Mouse (Mus musculus): ENCODE data around the gene Fndc7. TPM values are rescaled to one million over a fixed set of nuclear protein-coding genes. Genes with fewer than 3 reads are reported as not detected.

Fndc7 gene
- polyA plus RNA-seq, 1 experiment from 2014 or later: 0.34 TPM

GRCm38 (mm10) chr3:108810747-108811263 lies 79.0 kb downstream of the Fndc7 start:
- WGBS: 84% methylated on average over 4 of the region's 4 CpGs

GRCm38 (mm10) chr3:108805622-108806021 lies 84.2 kb downstream of the Fndc7 start:
- DNase-seq (ENCODE audit: low spot score): no peak
- WGBS: 85% methylated on average over 5 of the region's 5 CpGs
- no peaks in the 10 kb centered on the region for H3K27me3 ChIP-seq (replicated peaks; ENCODE audit: low read depth, poor library complexity, severe bottlenecking)
- peaks cover 58% of the 10 kb centered on the region for H3K36me3 ChIP-seq (replicated peaks)
- H3K4me1 ChIP-seq: peaks cover 8% of the 10 kb centered on the region; the same call in 1 of the 2 replicates
- H3K9me3 ChIP-seq: no peaks in the 10 kb centered on the region
- H3K4me3 ChIP-seq: no peak overlapping the region
- no peak overlapping the region for H3K27ac ChIP-seq (replicated peaks)

More at GRCm38 (mm10) chr3:108810747-108811263, 79.0 kb downstream of the Fndc7 start:
- no peak overlapping the region for H3K27ac ChIP-seq (replicated peaks)
- DNase-seq (ENCODE audit: low spot score): no peak
- H3K4me1 ChIP-seq: no peaks in the 10 kb centered on the region
- H3K4me3 ChIP-seq: no peak overlapping the region
- H3K27me3 ChIP-seq (replicated peaks; ENCODE audit: low read depth, poor library complexity, severe bottlenecking): no peaks in the 10 kb centered on the region
- no peaks in the 10 kb centered on the region for H3K9me3 ChIP-seq
- H3K36me3 ChIP-seq (replicated peaks): peaks cover 52% of the 10 kb centered on the region

Other genes starting within 250 kb of the Fndc7 start
- 66.6 and 68.2 TPM in 2 replicates for gene Clcc1, start 236.1 kb downstream of the Fndc7 start, polyA plus RNA-seq (2016; fragmentation: Nextera tagmentation; extraction: Ambion mirVana)
- gene Gpsm2, start 167.7 kb downstream of the Fndc7 start, polyA plus RNA-seq (2016; fragmentation: Nextera tagmentation; extraction: Ambion mirVana): 76.0 and 80.2 TPM in 2 replicates
- gene Aknad1, start 150.3 kb downstream of the Fndc7 start, polyA plus RNA-seq (2016; fragmentation: Nextera tagmentation; extraction: Ambion mirVana): 0.06 TPM in 1 of 2 replicates, not detected in the other
- gene Stxbp3, start 49.5 kb downstream of the Fndc7 start, polyA plus RNA-seq (2016; fragmentation: Nextera tagmentation; extraction: Ambion mirVana): 22.4 and 23.1 TPM in 2 replicates
- gene Prpf38b, start 21.7 kb upstream of the Fndc7 start, polyA plus RNA-seq (2016; fragmentation: Nextera tagmentation; extraction: Ambion mirVana): 77.1 and 80.7 TPM in 2 replicates
- 0.45 and 0.74 TPM in 2 replicates for gene Henmt1, start 49.9 kb upstream of the Fndc7 start, polyA plus RNA-seq (2016; fragmentation: Nextera tagmentation; extraction: Ambion mirVana)
- not detected in 2 replicates for gene Gm9857, start 50.4 kb upstream of the Fndc7 start, polyA plus RNA-seq (2016; fragmentation: Nextera tagmentation; extraction: Ambion mirVana)
- gene Fam102b, start 137.6 kb upstream of the Fndc7 start, polyA plus RNA-seq (2016; fragmentation: Nextera tagmentation; extraction: Ambion mirVana): 4.6 and 5.7 TPM in 2 replicates
- gene Slc25a54, start 190.5 kb upstream of the Fndc7 start, polyA plus RNA-seq (2016; fragmentation: Nextera tagmentation; extraction: Ambion mirVana): not detected in 2 replicates
- gene Slc25a24, start 233.1 kb upstream of the Fndc7 start, polyA plus RNA-seq (2016; fragmentation: Nextera tagmentation; extraction: Ambion mirVana): 31.3 and 35.6 TPM in 2 replicates

Data from embryonic facial prominence, embryonic 10.5 days (tissue).